Mouse (Mus musculus): ENCODE results near the gene Ankrd28.
A peak's percentile ranks its signal among the peaks of the same experiment; 100 is the strongest.

The Ankrd28 gene

GRCm38 (mm10) chr14:31709343-31709742 is 121.1 kb downstream of the Ankrd28 start:
- no peak for DNase-seq

- DNase-seq = no peak
These were observed 130.1 kb downstream of the Ankrd28 start for GRCm38 (mm10) chr14:31700376-31700775.

GRCm38 (mm10) chr14:31697755-31698154 is 132.7 kb downstream of the Ankrd28 start:
- DNase-seq = no peak

- DNase-seq = no peak
These were observed 133.1 kb downstream of the Ankrd28 start for GRCm38 (mm10) chr14:31697346-31697745.

GRCm38 (mm10) chr14:31696985-31697303 is 133.5 kb downstream of the Ankrd28 start:
- DNase-seq = no peak

- no peak for DNase-seq
These were observed 134.1 kb downstream of the Ankrd28 start for GRCm38 (mm10) chr14:31696206-31696984.

- no peak for DNase-seq
These were observed 137.9 kb downstream of the Ankrd28 start for GRCm38 (mm10) chr14:31692536-31692935.

- no peak for DNase-seq
These were observed 144.2 kb downstream of the Ankrd28 start for GRCm38 (mm10) chr14:31686231-31686630.

- no peak for DNase-seq
These were observed 144.8 kb downstream of the Ankrd28 start for GRCm38 (mm10) chr14:31685680-31686079.

GRCm38 (mm10) chr14:31684343-31685040 is 146.0 kb downstream of the Ankrd28 start:
- DNase-seq = no peak

- no peak for DNase-seq
These were observed 146.8 kb downstream of the Ankrd28 start for GRCm38 (mm10) chr14:31683610-31684009.

GRCm38 (mm10) chr14:31681931-31682555 is 148.4 kb downstream of the Ankrd28 start:
- no peak for DNase-seq

GRCm38 (mm10) chr14:31681291-31681690 is 149.2 kb downstream of the Ankrd28 start:
- DNase-seq = no peak

- DNase-seq = no peak
These were observed 149.8 kb downstream of the Ankrd28 start for GRCm38 (mm10) chr14:31680656-31681055.

GRCm38 (mm10) chr14:31671635-31672320 is 158.7 kb downstream of the Ankrd28 start:
- no peak for DNase-seq

- DNase-seq = peak; percentile 39 to 49
These were observed 160.6 kb downstream of the Ankrd28 start for GRCm38 (mm10) chr14:31669642-31670490.

- DNase-seq = peak; percentile 73 to 79
These were observed 161.3 kb downstream of the Ankrd28 start for GRCm38 (mm10) chr14:31669161-31669611.

GRCm38 (mm10) chr14:31668326-31668725 is 162.1 kb downstream of the Ankrd28 start:
- no peak for DNase-seq

GRCm38 (mm10) chr14:31667741-31668140 is 162.7 kb downstream of the Ankrd28 start:
- DNase-seq = no peak

- DNase-seq = no peak
These were observed 163.3 kb downstream of the Ankrd28 start for GRCm38 (mm10) chr14:31666931-31667705.

GRCm38 (mm10) chr14:31665566-31665940 is 164.9 kb downstream of the Ankrd28 start:
- no peak for DNase-seq

All from kidney, postnatal 36 days (tissue).